Mouse (Mus musculus) hindbrain, postnatal 0 days (tissue): ENCODE results near the gene 4930451I11Rik. TPM values are rescaled to one million over a fixed set of nuclear protein-coding genes. Genes with fewer than 3 reads are reported as not detected.
A peak's percentile ranks its signal among the peaks of the same experiment; 100 is the strongest.

Source experiments
- ATAC-seq: fragments of 200-750 bp; cut with Nextera tagmentation; 2 replicates; pipeline ENCODE4 v1.8.0; 2017; ENCODE audit warnings: mild to moderate bottlenecking, moderate TSS enrichment, moderate library complexity
- DNase-seq: peaks from one replicate; pipeline ENCODE4 v3.0.0-alpha.2; 2015; ENCODE audit warnings: low spot score
- H3K27ac ChIP-seq: fragments of 300-500 bp; sonication (generic); 2 replicates; pipeline ENCODE4 v1.5.1; 2014; ENCODE audit warnings: mild to moderate bottlenecking
- H3K27me3 ChIP-seq: fragments of 300-500 bp; sonication (generic); 2 replicates; pipeline ENCODE4 v1.6.1; 2014; ENCODE audit warnings: low read length, mixed read lengths; ENCODE audit not compliant: insufficient read depth
- H3K36me3 ChIP-seq: fragments of 300-500 bp; sonication (generic); 2 replicates; pipeline ENCODE4 v1.6.1; 2014; ENCODE audit warnings: low read length, mixed read lengths; ENCODE audit not compliant: insufficient read depth
- H3K4me1 ChIP-seq: fragments of 300-500 bp; sonication (generic); 2 replicates; pipeline ENCODE4 v1.6.1; 2014; ENCODE audit warnings: antibody characterized with exemption, low read length, mixed read lengths; ENCODE audit not compliant: insufficient read depth
- H3K4me2 ChIP-seq: fragments of 300-500 bp; sonication (generic); 2 replicates; pipeline ENCODE4 v1.6.1; 2014; ENCODE audit warnings: low read depth, mild to moderate bottlenecking, low read length, moderate library complexity, mixed read lengths
- H3K4me3 ChIP-seq: fragments of 300-500 bp; sonication (generic); 2 replicates; pipeline ENCODE4 v1.5.1; 2014; ENCODE audit warnings: low read length
- H3K9ac ChIP-seq: fragments of 300-500 bp; sonication (generic); replicated peaks from 2 replicates; pipeline ENCODE4 v1.6.1; 2014; ENCODE audit warnings: mild to moderate bottlenecking, low read length, moderate library complexity, mixed read lengths
- H3K9me3 ChIP-seq: fragments of 300-500 bp; sonication (generic); 2 replicates; pipeline ENCODE4 v1.6.1; 2016; ENCODE audit warnings: low read length, mixed read lengths
- CTCF ChIP-seq: IDR thresholded peaks from 2 replicates; pipeline ENCODE4 v1.5.1; 2016; ENCODE audit warnings: antibody characterized with exemption, control low read depth, low read depth
- WGBS: fragments of 180-500 bp; shearing (Covaris S2); extraction: QIAGEN DNeasy Blood & Tissue Kit; methylation state at CpG from one replicate; pipeline ENCODE4 v1.1.7; 2014; 5-methylcytosine and 5-hydroxymethylcytosine counted together
- polyA plus RNA-seq: library from polyadenylated mRNA; unstranded; fragments of >200 nt; fragmentation: Nextera tagmentation; extraction: Ambion mirVana; gene quantifications from 2 replicates; pipeline ENCODE4 v1.2.1, GENCODE M21; 2015
- total RNA-seq: library from RNA; depleted of rRNA; stranded (reverse); fragments of >200 nt; gene quantifications from 2 replicates; pipeline ENCODE4 v1.2.3, GENCODE M21; 2014; rRNA removed

4930451I11Rik gene
- total and polyA plus RNA-seq, 2 experiments from 2014 or later, result 0.54 TPM; not detected in 1

- no peak for ATAC-seq
- Histone ChIP-seq H3K4me2 (no peak overlapping the region), H3K27me3 (no peaks in the 10 kb centered on the region), H3K4me1 (peaks cover 18% of the 10 kb centered on the region; the same call in 1 of the 2 replicates), H3K27ac (no peak overlapping the region), H3K9me3 (no peaks in the 10 kb centered on the region), H3K36me3 (peaks cover 47% of the 10 kb centered on the region), H3K4me3 (no peak overlapping the region), H3K9ac (no peak overlapping the region)
- DNase-seq, result no peak
- TF ChIP-seq CTCF, result no peak
- WGBS, result 83% methylated on average over 7 of the region's 7 CpGs
These were observed 47.0 kb downstream of the 4930451I11Rik start for GRCm38 (mm10) chr7:126784469-126784868.

GRCm38 (mm10) chr7:126782693-126783092 lies 48.7 kb downstream of the 4930451I11Rik start:
- H3K9me3 ChIP-seq, result no peaks in the 10 kb centered on the region
- no peak for DNase-seq
- no peak overlapping the region for H3K4me3 ChIP-seq
- no peaks in the 10 kb centered on the region for H3K27me3 ChIP-seq
- H3K27ac ChIP-seq, result no peak overlapping the region
- 84% methylated on average over 13 of the region's 13 CpGs for WGBS
- no peak overlapping the region for H3K9ac ChIP-seq
- TF ChIP-seq CTCF, result no peak
- no peak overlapping the region for H3K4me2 ChIP-seq
- H3K4me1 ChIP-seq, result peaks cover 20% of the 10 kb centered on the region
- ATAC-seq, result no peak
- H3K36me3 ChIP-seq, result peaks cover 31% of the 10 kb centered on the region

DNA sequence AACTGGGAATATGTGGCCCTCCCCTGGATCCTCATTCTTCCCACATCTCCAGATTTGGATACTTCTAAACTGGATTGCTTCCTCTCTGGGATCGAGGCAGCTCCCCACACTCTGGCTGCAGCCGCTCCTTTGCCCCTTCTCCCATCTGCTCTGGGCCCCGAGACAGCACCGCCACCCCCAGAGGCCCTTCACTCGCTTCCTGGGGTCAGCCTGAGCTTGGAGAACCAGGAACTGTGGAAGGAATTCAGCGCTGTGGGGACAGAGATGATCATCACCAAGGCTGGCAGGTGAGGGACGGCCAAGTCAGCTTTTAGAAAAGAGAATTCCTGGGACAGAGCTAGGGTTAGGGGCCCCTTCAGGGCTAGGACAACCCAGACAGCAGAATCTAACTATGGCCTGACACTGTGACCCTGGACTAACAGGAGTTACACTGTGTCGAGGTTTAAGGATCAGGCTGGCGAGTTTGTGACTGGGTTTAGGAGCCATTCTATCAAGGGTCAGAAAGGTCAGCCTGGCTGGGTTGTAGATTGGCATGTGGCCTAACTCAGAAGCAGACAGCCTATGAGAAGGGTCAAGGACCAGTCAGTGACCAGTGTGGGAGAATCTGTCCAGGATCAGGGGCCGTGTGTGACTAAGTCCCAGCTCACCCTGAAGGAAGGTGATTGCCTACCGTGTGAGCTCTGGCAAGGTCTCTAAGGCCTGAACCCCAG lies 49.6 kb downstream of the 4930451I11Rik start:
- peaks cover 22% of the 10 kb centered on the region for H3K36me3 ChIP-seq
- ATAC-seq (no peak), DNase-seq (no peak)
- 39% methylated on average over 11 of the region's 11 CpGs for WGBS
- peaks cover 28% of the 10 kb centered on the region for H3K4me1 ChIP-seq
- peak overlapping the region; percentile 54; the same call in 1 of the 2 replicates for H3K9ac ChIP-seq
- no peak overlapping the region for H3K27ac ChIP-seq
- H3K27me3 ChIP-seq, result no peaks in the 10 kb centered on the region
- TF ChIP-seq CTCF, result no peak
- no peaks in the 10 kb centered on the region for H3K9me3 ChIP-seq
- H3K4me3 ChIP-seq, result no peak overlapping the region
- peak overlapping the region; percentile 96 for H3K4me2 ChIP-seq

GRCm38 (mm10) chr7:126780971-126781635 lies 50.3 kb downstream of the 4930451I11Rik start, which contains the start of gene Tbx6:
Tbx6 (plus strand) TSS chr7:126781483.
- 3% methylated on average over 22 of the region's 22 CpGs for WGBS
- H3K9me3 ChIP-seq, result no peaks in the 10 kb centered on the region
- H3K4me3 ChIP-seq, result peak within 1 kb of the TSS; percentile 41
- H3K36me3 ChIP-seq, result peaks cover 15% of the 10 kb centered on the region
- peak within 1 kb of the TSS; percentile 72 for H3K27ac ChIP-seq
- TF ChIP-seq CTCF, result no peak
- peak within 1 kb of the TSS; percentile 54 for H3K9ac ChIP-seq
- ATAC-seq (peak; percentile 6; the same call in 1 of the 2 replicates), DNase-seq (peak; percentile 33)
- no peaks in the 10 kb centered on the region for H3K27me3 ChIP-seq
- peaks cover 32% of the 10 kb centered on the region for H3K4me1 ChIP-seq
- H3K4me2 ChIP-seq, result peak within 1 kb of the TSS; percentile 96

Other genes starting within 250 kb of the 4930451I11Rik start
Only the 30 nearest of the 32 such genes appear.
- gene Il27, start 236.7 kb downstream of the 4930451I11Rik start, total RNA-seq, result 0.94 TPM in 1 of 2 replicates, not detected in the other
- not detected in 2 replicates for gene Il27, start 236.7 kb downstream of the 4930451I11Rik start, polyA plus RNA-seq
- gene Nupr1, start 200.8 kb downstream of the 4930451I11Rik start, total RNA-seq, result 5.9 and 6.7 TPM in 2 replicates
- gene Nupr1, start 200.8 kb downstream of the 4930451I11Rik start, polyA plus RNA-seq, result 19.1 and 19.5 TPM in 2 replicates
- 35.1 and 36.3 TPM in 2 replicates for gene Sgf29, start 182.3 kb downstream of the 4930451I11Rik start, total RNA-seq
- 47.0 and 49.9 TPM in 2 replicates for gene Sgf29, start 182.3 kb downstream of the 4930451I11Rik start, polyA plus RNA-seq
- 22.1 and 34.8 TPM in 2 replicates for gene Sult1a1, start 155.2 kb downstream of the 4930451I11Rik start, total RNA-seq
- gene Sult1a1, start 155.2 kb downstream of the 4930451I11Rik start, polyA plus RNA-seq, result 19.4 and 22.4 TPM in 2 replicates
- gene Bola2, start 136.2 kb downstream of the 4930451I11Rik start, total RNA-seq, result 67.1 and 122 TPM in 2 replicates
- gene Bola2, start 136.2 kb downstream of the 4930451I11Rik start, polyA plus RNA-seq, result 164 and 172 TPM in 2 replicates
- 17.0 and 17.6 TPM in 2 replicates for gene Slx1b, start 135.9 kb downstream of the 4930451I11Rik start, total RNA-seq
- 8.6 and 9.3 TPM in 2 replicates for gene Slx1b, start 135.9 kb downstream of the 4930451I11Rik start, polyA plus RNA-seq
- 113 and 150 TPM in 2 replicates for gene Coro1a, start 123.9 kb downstream of the 4930451I11Rik start, total RNA-seq
- 88.1 and 93.7 TPM in 2 replicates for gene Coro1a, start 123.9 kb downstream of the 4930451I11Rik start, polyA plus RNA-seq
- gene Mapk3, start 72.0 kb downstream of the 4930451I11Rik start, total RNA-seq, result 109 and 132 TPM in 2 replicates
- 99.9 and 107 TPM in 2 replicates for gene Mapk3, start 72.0 kb downstream of the 4930451I11Rik start, polyA plus RNA-seq
- 0.43 and 3.4 TPM in 2 replicates for gene Gdpd3, start 65.3 kb downstream of the 4930451I11Rik start, total RNA-seq
- gene Gdpd3, start 65.3 kb downstream of the 4930451I11Rik start, polyA plus RNA-seq, result 0.92 and 0.99 TPM in 2 replicates
- gene Ypel3, start 54.7 kb downstream of the 4930451I11Rik start, total RNA-seq, result 163 and 240 TPM in 2 replicates
- gene Ypel3, start 54.7 kb downstream of the 4930451I11Rik start, polyA plus RNA-seq, result 239 and 242 TPM in 2 replicates
- gene Tbx6, start 50.2 kb downstream of the 4930451I11Rik start, total RNA-seq, result 0.16 and 2.1 TPM in 2 replicates
- 0.26 and 0.29 TPM in 2 replicates for gene Tbx6, start 50.2 kb downstream of the 4930451I11Rik start, polyA plus RNA-seq
- 126 and 199 TPM in 2 replicates for gene Ppp4c, start 39.1 kb downstream of the 4930451I11Rik start, total RNA-seq
- gene Ppp4c, start 39.1 kb downstream of the 4930451I11Rik start, polyA plus RNA-seq, result 142 and 143 TPM in 2 replicates
- 40.1 and 44.8 TPM in 2 replicates for gene Fam57b, start 34.0 kb downstream of the 4930451I11Rik start, total RNA-seq
- 40.7 and 44.3 TPM in 2 replicates for gene Fam57b, start 34.0 kb downstream of the 4930451I11Rik start, polyA plus RNA-seq
- 40.5 and 57.3 TPM in 2 replicates for gene Doc2a, start 15.8 kb upstream of the 4930451I11Rik start, total RNA-seq
- 31.3 and 37.6 TPM in 2 replicates for gene Doc2a, start 15.8 kb upstream of the 4930451I11Rik start, polyA plus RNA-seq
- 4.3 and 9.4 TPM in 2 replicates for gene Hirip3, start 30.3 kb upstream of the 4930451I11Rik start, total RNA-seq
- 20.6 and 21.1 TPM in 2 replicates for gene Hirip3, start 30.3 kb upstream of the 4930451I11Rik start, polyA plus RNA-seq
- gene Ino80e, start 30.7 kb upstream of the 4930451I11Rik start, total RNA-seq, result 61.0 and 66.9 TPM in 2 replicates
- 85.2 and 85.5 TPM in 2 replicates for gene Ino80e, start 30.7 kb upstream of the 4930451I11Rik start, polyA plus RNA-seq
- gene Taok2, start 53.1 kb upstream of the 4930451I11Rik start, total RNA-seq, result 140 and 143 TPM in 2 replicates
- 41.0 and 43.7 TPM in 2 replicates for gene Taok2, start 53.1 kb upstream of the 4930451I11Rik start, polyA plus RNA-seq
- gene Tmem219, start 91.3 kb upstream of the 4930451I11Rik start, total RNA-seq, result 45.9 and 47.0 TPM in 2 replicates
- 35.1 and 39.1 TPM in 2 replicates for gene Tmem219, start 91.3 kb upstream of the 4930451I11Rik start, polyA plus RNA-seq
- gene Kctd13, start 97.2 kb upstream of the 4930451I11Rik start, total RNA-seq, result 113 and 128 TPM in 2 replicates
- 124 and 129 TPM in 2 replicates for gene Kctd13, start 97.2 kb upstream of the 4930451I11Rik start, polyA plus RNA-seq
- 35.7 and 58.1 TPM in 2 replicates for gene Asphd1, start 117.9 kb upstream of the 4930451I11Rik start, total RNA-seq
- 15.9 and 16.0 TPM in 2 replicates for gene Asphd1, start 117.9 kb upstream of the 4930451I11Rik start, polyA plus RNA-seq
- gene Sez6l2, start 118.9 kb upstream of the 4930451I11Rik start, total RNA-seq, result 253 and 282 TPM in 2 replicates
- gene Sez6l2, start 118.9 kb upstream of the 4930451I11Rik start, polyA plus RNA-seq, result 58.8 and 66.5 TPM in 2 replicates
- gene Cdipt, start 144.3 kb upstream of the 4930451I11Rik start, total RNA-seq, result 203 and 240 TPM in 2 replicates
- 146 and 150 TPM in 2 replicates for gene Cdipt, start 144.3 kb upstream of the 4930451I11Rik start, polyA plus RNA-seq
- gene Cdiptos, start 144.5 kb upstream of the 4930451I11Rik start, total RNA-seq, result 0.31 TPM in 1 of 2 replicates, not detected in the other
- 0.95 and 1.4 TPM in 2 replicates for gene Cdiptos, start 144.5 kb upstream of the 4930451I11Rik start, polyA plus RNA-seq
- 6.5 and 6.9 TPM in 2 replicates for gene Mvp, start 183.0 kb upstream of the 4930451I11Rik start, total RNA-seq
- gene Mvp, start 183.0 kb upstream of the 4930451I11Rik start, polyA plus RNA-seq, result 5.5 and 5.8 TPM in 2 replicates
- 1.2 TPM in 1 of 2 replicates, not detected in the other for gene Pagr1b, start 184.8 kb upstream of the 4930451I11Rik start, total RNA-seq
- 0.49 and 1.5 TPM in 2 replicates for gene Pagr1b, start 184.8 kb upstream of the 4930451I11Rik start, polyA plus RNA-seq
- 11.1 and 30.3 TPM in 2 replicates for gene Pagr1a, start 185.7 kb upstream of the 4930451I11Rik start, total RNA-seq
- gene Pagr1a, start 185.7 kb upstream of the 4930451I11Rik start, polyA plus RNA-seq, result 31.2 and 48.6 TPM in 2 replicates
- 7.1 and 40.2 TPM in 2 replicates for gene Gm42742, start 189.5 kb upstream of the 4930451I11Rik start, total RNA-seq
- 47.7 and 60.2 TPM in 2 replicates for gene Gm42742, start 189.5 kb upstream of the 4930451I11Rik start, polyA plus RNA-seq
- gene Prrt2, start 189.6 kb upstream of the 4930451I11Rik start, total RNA-seq, result 138 and 144 TPM in 2 replicates
- 79.0 and 99.9 TPM in 2 replicates for gene Prrt2, start 189.6 kb upstream of the 4930451I11Rik start, polyA plus RNA-seq
- gene Maz, start 195.4 kb upstream of the 4930451I11Rik start, total RNA-seq, result 222 and 237 TPM in 2 replicates
- gene Maz, start 195.4 kb upstream of the 4930451I11Rik start, polyA plus RNA-seq, result 69.3 and 70.5 TPM in 2 replicates
- gene Kif22, start 210.8 kb upstream of the 4930451I11Rik start, total RNA-seq, result 8.1 and 9.1 TPM in 2 replicates
- 24.5 and 29.3 TPM in 2 replicates for gene Kif22, start 210.8 kb upstream of the 4930451I11Rik start, polyA plus RNA-seq